Mouse (Mus musculus) MN1 (cell line): ENCODE data around the gene Tcf7.
A peak's percentile ranks its signal among the peaks of the same experiment; 100 is the strongest.

ENCODE experiments used
- DNase-seq: peaks from one replicate; pipeline ENCODE4 v3.0.0-alpha.2; 2016; ENCODE audit warnings: low spot score

The Tcf7 gene

DNA sequence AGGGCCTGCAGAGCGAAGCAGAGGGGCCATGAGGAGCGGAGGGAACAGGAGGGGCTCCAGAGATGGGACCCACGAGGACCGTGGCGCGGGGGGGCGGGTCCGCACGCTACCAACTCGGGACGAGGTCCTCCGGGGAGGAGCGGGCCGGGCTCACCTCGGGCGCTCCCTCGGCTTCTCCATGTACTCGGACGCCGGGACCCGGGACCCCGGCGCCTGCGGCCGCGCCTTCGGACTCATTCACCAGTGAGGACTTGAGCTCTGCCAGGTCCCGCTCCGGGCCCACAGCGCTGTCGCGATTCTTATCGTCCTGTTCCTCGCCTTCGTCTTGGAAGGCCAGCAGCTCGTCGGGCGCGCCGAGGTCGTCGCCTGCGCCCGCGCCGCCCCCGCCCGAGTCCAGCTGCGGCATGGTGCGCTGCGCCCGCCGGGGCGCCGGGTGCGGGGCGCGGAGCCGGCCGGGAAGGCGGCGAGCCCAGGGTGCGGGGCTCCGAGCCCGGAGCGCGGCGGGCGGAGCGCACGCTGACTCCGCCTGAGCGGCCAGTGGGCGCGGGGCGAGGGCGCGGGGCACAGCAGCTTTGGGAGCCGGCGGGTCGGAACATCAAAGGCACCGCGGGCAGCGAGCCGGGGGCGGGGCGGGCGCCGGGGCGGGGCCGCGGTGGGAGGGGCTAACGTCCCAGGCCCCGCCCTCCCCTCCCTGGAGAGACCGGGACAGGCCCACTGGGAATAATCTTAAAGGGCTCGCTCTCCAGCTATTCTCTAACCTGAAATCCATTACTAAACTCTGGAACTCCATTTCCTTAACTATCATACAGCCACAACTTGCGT lies at the start of gene Tcf7:
TSS of gene Tcf7 (minus strand) at position 241 of the 822 bp plus-strand sequence.
- peak; percentile 88 for DNase-seq

- no peak for DNase-seq
Observed at GRCm38 (mm10) chr11:52327313-52327712, 44.5 kb upstream of the Tcf7 start.

DNA sequence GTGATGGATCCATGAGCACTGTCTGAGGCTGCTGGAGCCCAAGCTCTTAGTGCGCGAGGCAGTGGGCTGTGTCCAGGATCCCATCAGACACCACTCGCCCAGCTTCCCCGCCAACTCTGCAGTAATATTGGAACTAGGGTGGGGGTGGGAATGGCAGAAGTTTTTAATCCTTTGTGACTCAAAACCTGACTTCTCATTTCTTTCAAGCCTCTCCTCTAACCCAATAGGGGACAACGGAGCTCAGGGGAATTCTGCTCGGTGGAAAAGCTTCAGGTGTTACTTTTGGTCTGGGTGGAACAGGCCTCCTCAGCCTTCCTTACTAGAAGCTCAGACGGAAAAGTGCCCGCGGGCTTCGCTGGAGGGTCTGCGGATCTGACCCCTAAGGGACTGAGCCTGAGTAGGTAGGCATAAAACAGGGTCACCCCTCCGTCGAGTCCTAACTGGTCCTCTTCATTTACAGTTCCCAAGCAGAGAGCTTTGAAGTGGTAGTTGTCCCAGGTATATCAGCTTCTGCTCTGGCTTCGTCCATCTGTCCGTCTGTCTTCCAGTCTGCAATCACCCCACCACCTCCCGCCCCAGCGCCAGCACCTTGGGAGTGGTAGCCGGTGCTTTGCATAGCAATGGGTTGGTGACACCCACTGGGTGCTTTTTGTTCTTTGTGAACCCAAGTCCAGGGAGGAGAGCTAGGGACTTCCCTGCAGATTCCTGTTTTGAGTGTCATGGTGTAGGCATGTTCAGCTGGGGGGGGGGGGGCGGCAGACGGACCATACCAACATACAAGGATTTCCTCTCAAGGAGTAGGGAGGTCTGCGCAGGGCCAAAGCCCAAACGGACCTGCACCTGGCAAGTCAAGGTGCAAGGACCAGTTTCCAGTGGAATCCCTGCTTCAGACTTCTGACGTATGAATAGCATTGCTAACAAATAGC lies 41.9 kb upstream of the Tcf7 start:
- no peak for DNase-seq

DNA sequence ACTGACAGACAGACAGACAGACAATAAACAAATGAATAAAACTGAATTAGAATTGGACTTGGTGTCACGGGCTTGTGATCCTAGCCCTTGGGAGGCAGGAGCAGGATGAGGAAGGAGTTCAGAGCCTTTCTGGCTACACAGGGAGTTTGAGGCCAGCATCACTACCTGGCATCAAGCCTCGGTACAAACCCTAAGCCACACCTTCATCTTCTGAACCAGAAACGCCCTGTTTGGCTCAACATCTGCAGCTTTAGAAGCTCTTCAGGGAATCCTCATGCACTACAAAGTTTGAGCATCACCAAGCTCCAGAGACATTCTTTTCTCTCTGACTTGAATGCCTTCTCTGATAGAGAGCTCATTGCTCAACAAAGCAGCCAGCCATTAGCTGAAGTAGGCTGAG lies 38.7 kb upstream of the Tcf7 start:
- DNase-seq, result no peak

- no peak for DNase-seq
Observed at GRCm38 (mm10) chr11:52320529-52320928, 37.7 kb upstream of the Tcf7 start.

DNA sequence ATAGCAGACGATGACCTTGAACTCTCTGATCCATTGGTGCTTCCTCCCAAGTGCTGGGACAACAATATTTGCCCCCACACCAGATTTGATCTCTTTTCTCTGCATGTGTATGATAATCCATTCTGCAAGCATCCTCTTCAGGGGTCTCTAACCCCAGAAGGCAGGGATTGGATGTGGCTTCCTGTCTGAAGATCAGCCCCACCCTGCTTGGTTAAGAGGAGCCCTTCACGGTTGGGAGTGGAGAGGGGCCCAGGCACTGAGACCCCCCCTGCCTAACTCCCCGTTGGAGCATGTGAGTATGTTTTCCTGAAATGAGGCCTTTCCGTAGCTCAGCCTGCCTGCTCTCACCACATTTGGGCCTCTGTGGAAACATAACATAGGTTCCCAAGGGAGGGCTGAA lies 36.9 kb upstream of the Tcf7 start:
- no peak for DNase-seq

GRCm38 (mm10) chr11:52318445-52318844 lies 35.6 kb upstream of the Tcf7 start:
- DNase-seq, result no peak

DNA sequence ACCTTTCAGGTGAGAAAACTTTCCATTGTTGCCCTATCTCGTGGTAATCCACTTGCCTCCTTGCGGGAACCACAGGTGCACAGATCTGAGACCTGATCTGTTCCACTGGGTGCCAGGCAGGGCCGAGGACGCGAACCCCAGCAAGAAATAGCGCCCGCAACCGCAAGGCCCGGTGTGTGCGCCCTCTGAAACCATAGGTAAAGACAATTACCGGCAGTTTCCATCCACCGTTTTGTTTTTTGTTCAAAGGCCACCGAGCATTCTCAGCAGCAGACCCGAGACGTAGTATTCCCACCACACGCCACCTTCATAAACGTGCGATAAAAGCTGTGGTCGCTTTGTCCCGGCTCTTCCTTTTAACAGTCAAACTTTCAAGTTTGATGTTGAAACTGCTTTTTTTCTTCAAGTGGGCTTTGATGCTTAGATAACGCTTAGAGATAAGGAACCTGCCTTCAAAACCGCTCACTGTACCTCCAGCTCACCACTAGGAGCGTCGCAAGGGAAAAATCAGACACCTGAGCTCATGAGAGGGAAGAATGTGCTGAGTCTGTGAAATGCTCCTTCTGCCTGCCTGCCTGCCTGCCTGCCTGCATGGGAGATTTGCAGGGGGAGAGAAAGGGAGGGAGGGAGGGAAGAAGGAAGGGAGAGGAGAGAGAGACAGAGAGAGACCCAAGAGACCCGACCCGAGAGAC lies 31.4 kb upstream of the Tcf7 start:
- DNase-seq, result no peak

DNA sequence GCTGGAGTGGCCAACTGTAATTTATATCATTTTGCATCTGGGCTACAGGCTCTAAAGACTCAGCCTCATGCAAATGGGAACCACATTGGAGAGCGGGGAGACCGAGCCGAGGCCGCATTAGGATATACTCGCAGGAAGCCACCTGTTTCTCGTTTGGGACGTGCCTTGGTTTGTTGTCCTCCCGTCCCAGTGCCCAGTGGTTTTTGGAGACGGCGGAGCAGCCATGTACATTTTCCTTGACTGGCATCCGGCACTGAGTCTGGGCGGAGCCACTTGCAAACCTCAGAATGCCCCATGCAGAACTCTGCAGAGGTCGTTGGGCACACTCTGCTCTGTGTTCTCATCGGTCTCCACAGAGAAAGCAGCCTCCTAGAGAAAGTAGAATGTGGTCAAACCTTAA lies 27.9 kb upstream of the Tcf7 start:
- DNase-seq, result no peak

GRCm38 (mm10) chr11:52309487-52309886 lies 26.7 kb upstream of the Tcf7 start:
- DNase-seq, result no peak

DNA sequence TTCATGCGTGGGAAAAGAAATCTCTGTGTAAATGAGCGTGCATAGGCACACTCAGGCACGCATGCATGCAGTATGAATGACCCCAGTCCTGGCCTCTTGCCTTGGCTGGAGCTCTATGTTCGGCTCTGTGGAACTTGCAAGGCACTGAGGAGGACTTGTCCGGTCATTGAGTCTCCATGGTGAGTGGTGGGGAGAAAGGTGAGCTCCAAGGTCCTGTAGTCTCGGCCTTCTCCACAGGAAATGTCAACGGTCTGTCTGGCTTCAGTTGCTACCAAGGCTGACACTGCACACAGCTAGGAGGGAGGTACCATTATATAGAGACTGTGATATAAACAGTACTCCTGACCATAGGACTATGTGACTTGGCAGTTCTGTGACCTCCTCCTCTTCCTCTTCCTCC lies 23.6 kb upstream of the Tcf7 start:
- no peak for DNase-seq

- DNase-seq, result no peak
Observed at GRCm38 (mm10) chr11:52305266-52305665, 22.5 kb upstream of the Tcf7 start.

DNA sequence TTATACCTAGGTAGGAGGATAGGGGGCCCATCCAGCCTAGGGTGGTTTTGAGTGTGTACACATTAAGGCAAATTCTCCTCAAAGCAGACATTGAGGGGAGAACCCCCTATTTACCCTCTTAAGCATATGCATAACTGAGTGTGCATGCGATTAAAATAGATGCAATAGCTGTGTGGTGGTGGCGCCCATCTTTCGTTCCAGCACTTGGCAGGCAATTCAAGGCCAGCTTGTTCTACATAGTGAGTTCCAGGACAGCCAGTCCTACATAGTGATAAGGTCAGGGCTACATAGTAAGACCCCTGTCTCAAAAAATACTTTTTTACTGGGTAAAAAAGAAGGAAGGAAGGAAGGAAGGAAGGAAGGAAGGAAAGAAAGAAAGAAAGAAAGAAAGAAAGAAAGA lies 19.9 kb upstream of the Tcf7 start:
- no peak for DNase-seq

DNA sequence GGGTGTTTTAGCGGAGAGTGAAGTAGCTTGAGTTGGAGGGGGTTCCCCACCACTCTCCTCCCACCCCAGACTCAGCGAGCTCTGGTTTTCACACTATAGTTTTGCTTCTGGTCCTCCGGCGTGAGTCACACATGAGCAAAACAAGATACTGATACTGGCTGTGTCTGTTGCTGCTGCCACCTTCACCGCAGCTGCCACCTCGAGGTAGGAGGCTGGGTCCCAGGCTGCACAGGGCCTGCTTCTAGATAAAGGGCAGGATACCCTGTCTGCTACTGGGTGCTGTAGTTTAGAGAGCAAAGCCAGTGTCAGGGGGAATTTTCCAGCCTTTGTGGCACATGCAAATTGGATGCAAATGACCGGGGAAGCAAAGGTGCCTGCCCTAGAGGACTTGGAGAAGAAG lies 16.9 kb upstream of the Tcf7 start:
- peak; percentile 58 for DNase-seq

GRCm38 (mm10) chr11:52298955-52299354 lies 16.1 kb upstream of the Tcf7 start:
- no peak for DNase-seq

DNA sequence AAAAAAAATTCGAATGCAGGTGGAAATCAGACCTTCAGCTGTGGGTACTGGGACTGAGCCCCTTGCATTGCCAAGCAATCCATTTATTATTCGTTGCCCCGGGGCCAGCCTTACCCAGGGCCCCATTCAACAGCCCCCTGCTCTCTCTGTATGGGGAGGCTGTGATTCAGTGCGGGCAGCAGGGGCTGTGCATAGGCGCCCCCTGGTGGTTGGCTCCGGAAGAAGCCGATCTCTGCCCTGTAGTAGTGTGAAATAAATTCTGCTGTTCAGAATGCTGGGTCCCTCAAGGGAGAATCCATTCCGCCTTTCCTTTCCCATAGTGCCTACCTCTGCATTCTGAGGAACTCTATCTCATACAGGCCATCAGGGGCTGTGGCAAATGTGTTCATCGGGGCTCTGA lies 14.5 kb upstream of the Tcf7 start:
- DNase-seq, result peak; percentile 77

DNA sequence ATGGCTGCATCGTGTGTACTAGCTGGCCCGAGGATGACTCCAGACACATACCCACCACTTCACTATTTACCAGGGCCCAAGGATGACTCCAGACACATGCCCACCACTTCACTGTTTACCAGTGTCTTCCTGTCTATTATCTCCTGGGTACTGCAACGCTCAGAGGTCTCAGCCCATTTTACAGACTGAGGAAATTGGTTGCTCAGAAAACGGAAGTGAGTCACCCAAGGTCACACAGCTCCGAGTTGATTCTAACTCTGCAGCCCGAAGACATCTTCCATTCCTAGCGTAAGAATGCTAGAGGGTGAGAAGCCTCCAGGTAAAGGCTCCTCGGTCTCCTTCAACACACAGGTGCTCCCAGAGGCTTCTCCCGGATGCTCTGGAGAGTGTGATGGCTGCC lies 11.3 kb upstream of the Tcf7 start:
- DNase-seq, result no peak

DNA sequence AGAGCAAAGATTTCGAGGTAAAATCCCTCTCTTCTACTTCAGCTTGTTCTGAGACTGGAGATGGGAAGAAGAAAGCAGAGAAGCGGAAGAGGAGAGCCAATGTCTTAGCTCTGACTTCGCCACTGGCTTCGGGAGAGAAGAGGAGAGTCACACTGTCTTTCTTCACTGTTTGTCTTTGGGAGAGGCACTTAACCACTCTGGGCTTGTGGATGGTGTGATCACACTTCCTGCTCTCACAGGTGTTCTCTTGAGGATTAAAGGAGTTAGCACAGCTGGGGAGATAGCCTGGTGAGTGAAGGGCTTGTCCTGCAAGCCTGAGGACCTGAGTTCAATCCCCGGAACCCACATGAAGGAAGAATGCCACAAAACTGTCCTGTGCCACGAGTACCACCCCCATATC lies 10.1 kb upstream of the Tcf7 start:
- DNase-seq, result no peak

DNA sequence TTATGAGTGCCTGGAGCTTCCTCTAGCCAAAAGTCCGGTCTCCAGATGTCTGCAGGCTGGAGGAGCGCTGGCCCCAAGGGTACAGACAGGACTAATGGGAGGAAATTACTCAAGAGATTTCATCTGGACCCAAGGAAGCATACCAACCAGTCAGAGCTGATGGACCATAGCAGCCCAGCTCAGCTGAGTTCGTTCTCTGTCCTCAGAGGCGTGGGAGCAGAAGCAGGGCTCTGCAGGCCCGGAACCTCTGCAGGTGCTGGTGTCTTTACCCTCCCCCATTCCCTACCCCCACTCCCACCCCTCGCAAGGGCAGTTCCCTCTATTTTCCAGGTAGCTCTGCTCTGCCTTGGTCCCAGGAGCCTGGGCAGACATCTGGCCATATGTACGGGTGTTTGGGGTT lies 9.5 kb upstream of the Tcf7 start:
- peak; percentile 83 for DNase-seq

- DNase-seq, result peak; percentile 63
Observed at GRCm38 (mm10) chr11:52286958-52287305, 4.1 kb upstream of the Tcf7 start.

- DNase-seq, result peak; percentile 76
Observed at GRCm38 (mm10) chr11:52286301-52286957, 3.6 kb upstream of the Tcf7 start.
